Mouse (Mus musculus) kidney, embryonic 16.5 days (tissue): ENCODE measurements around the gene Herpud1. TPM values are rescaled to one million over a fixed set of nuclear protein-coding genes. Genes with fewer than 3 reads are reported as not detected.

Experiments used
- ATAC-seq: fragments of 200-750 bp; cut with Nextera tagmentation; 2 replicates; pipeline ENCODE4 v1.8.0; 2017; ENCODE audit warnings: moderate TSS enrichment; ENCODE audit not compliant: low FRiP score, low TSS enrichment
- H3K27ac ChIP-seq: fragments of 300-500 bp; sonication (generic); 2 replicates; pipeline ENCODE4 v1.5.1; 2014; ENCODE audit warnings: low read length
- H3K27me3 ChIP-seq: fragments of 300-500 bp; sonication (generic); 2 replicates; pipeline ENCODE4 v1.6.1; 2014; ENCODE audit warnings: low read length, control low read depth, mixed read lengths; ENCODE audit not compliant: insufficient read depth
- H3K36me3 ChIP-seq: fragments of 300-500 bp; sonication (generic); 2 replicates; pipeline ENCODE4 v1.6.1; 2014; ENCODE audit warnings: low read length, control low read depth, mixed read lengths; ENCODE audit not compliant: insufficient read depth
- H3K4me1 ChIP-seq: fragments of 300-500 bp; sonication (generic); 2 replicates; pipeline ENCODE4 v1.6.1; 2014; ENCODE audit warnings: low read length, control low read depth, mixed read lengths; ENCODE audit not compliant: insufficient read depth
- H3K4me2 ChIP-seq: fragments of 300-500 bp; sonication (generic); replicated peaks from 2 replicates; pipeline ENCODE4 v1.6.1; 2014; ENCODE audit warnings: low read depth, low read length
- H3K4me3 ChIP-seq: fragments of 300-500 bp; sonication (generic); 2 replicates; pipeline ENCODE4 v1.5.1; 2014; ENCODE audit warnings: mild to moderate bottlenecking, low read length
- H3K9ac ChIP-seq: fragments of 300-500 bp; sonication (generic); replicated peaks from 2 replicates; pipeline ENCODE4 v1.6.1; 2014; ENCODE audit warnings: low read length
- H3K9me3 ChIP-seq: fragments of 300-500 bp; sonication (generic); 2 replicates; pipeline ENCODE4 v1.6.1; 2016; ENCODE audit warnings: low read length, control low read depth
- WGBS: fragments of 180-500 bp; shearing (Covaris S2); extraction: QIAGEN DNeasy Blood & Tissue Kit; methylation state at CpG from one replicate; pipeline ENCODE4 v1.1.7; 2014; 5-methylcytosine and 5-hydroxymethylcytosine counted together
- polyA plus RNA-seq: library from polyadenylated mRNA; unstranded; fragments of >200 nt; fragmentation: Nextera tagmentation; extraction: Ambion mirVana; gene quantifications from 2 replicates; pipeline ENCODE4 v1.2.1, GENCODE M21; 2015

Gene Herpud1
- polyA plus RNA-seq, result 82.9 and 87.9 TPM in 2 replicates

- peaks cover 18% of the 10 kb centered on the region for H3K36me3 ChIP-seq
- peak within 1 kb of the TSS; percentile 81 for H3K4me2 ChIP-seq
Observed at GRCm38 (mm10) chr8:94386214-94387026, at the start of gene Herpud1. Gene Herpud1, plus strand, starts transcription at chr8:94386438.

GRCm38 (mm10) chr8:94337559-94337958, 48.7 kb upstream of the Herpud1 start:
- no peak overlapping the region for H3K4me3 ChIP-seq
- H3K27me3 ChIP-seq, result no peaks in the 10 kb centered on the region
- no peak for ATAC-seq
- H3K4me2 ChIP-seq, result no peak overlapping the region
- H3K36me3 ChIP-seq, result no peaks in the 10 kb centered on the region
- 74% methylated on average over 8 of the region's 8 CpGs for WGBS
- no peak overlapping the region for H3K9ac ChIP-seq
- H3K9me3 ChIP-seq, result no peaks in the 10 kb centered on the region
- H3K27ac ChIP-seq, result no peak overlapping the region
- no peaks in the 10 kb centered on the region for H3K4me1 ChIP-seq

More at GRCm38 (mm10) chr8:94386214-94387026, at the start of gene Herpud1:
- peak; percentile 99 for ATAC-seq
- no peaks in the 10 kb centered on the region for H3K27me3 ChIP-seq
- peak within 1 kb of the TSS; percentile 78 for H3K27ac ChIP-seq
- H3K4me3 ChIP-seq, result peak within 1 kb of the TSS; percentile 67
- peaks cover 13% of the 10 kb centered on the region for H3K4me1 ChIP-seq
- H3K9ac ChIP-seq, result peak within 1 kb of the TSS; percentile 94
- no peaks in the 10 kb centered on the region for H3K9me3 ChIP-seq
- WGBS, result under 1% methylated on average over 65 of the region's 65 CpGs

DNA sequence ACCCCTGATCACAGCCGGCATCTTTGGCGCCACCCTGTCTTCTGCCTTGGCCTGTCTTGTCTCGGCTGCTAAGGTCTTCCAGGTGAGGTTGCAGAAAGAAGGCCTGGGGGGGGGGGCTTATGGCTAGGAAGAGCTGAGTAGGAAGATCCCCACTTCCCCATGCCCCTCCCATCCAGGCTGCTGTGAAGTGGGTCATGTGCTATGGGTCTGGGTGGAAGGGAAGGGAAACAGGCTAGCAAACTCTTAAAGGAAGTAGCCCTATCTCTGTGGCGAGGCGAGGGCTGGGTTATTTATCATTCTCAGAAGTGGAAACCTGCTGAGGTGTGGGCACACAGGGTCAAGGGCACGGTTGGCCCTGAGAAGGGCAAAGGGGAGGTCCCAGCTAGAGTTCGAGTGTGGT, 45.4 kb upstream of the Herpud1 start:
- no peak for ATAC-seq
- Histone ChIP-seq H3K36me3 (no peaks in the 10 kb centered on the region), H3K27ac (no peak overlapping the region), H3K4me2 (no peak overlapping the region), H3K9ac (no peak overlapping the region), H3K27me3 (no peaks in the 10 kb centered on the region), H3K9me3 (no peaks in the 10 kb centered on the region), H3K4me1 (no peaks in the 10 kb centered on the region), H3K4me3 (no peak overlapping the region)
- 74% methylated on average over 7 of the region's 7 CpGs for WGBS

- H3K27me3 ChIP-seq, result no peaks in the 10 kb centered on the region
Observed at GRCm38 (mm10) chr8:94342691-94343090, 43.5 kb upstream of the Herpud1 start.

DNA sequence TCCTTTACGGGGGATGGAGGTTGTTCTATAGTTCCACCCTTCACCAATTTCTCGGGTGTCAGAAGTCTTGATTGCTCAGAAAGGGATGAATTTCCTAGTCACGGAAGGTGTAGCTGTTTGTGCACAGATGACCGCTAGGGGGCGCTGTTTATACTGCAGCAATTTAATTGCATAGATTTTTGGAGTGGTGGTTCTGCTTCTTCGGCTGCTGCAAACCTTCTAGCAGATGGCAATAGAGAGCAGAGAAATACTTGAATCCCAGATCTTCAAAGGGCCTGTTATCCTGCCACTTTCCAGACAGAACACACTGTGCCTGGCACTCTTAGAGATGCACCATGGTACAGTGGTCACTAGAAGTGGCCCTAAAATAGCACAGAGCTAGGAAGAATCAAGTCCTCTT, 42.9 kb upstream of the Herpud1 start:
- Histone ChIP-seq H3K9ac (no peak overlapping the region), H3K4me3 (no peak overlapping the region), H3K27me3 (no peaks in the 10 kb centered on the region), H3K36me3 (no peaks in the 10 kb centered on the region), H3K27ac (no peak overlapping the region), H3K4me2 (no peak overlapping the region), H3K4me1 (no peaks in the 10 kb centered on the region), H3K9me3 (no peaks in the 10 kb centered on the region)
- 12% methylated on average over 6 of the region's 6 CpGs for WGBS
- no peak for ATAC-seq

More at GRCm38 (mm10) chr8:94342691-94343090, 43.5 kb upstream of the Herpud1 start:
- Histone ChIP-seq H3K4me3 (no peak overlapping the region), H3K36me3 (no peaks in the 10 kb centered on the region), H3K4me2 (no peak overlapping the region), H3K4me1 (no peaks in the 10 kb centered on the region), H3K9me3 (no peaks in the 10 kb centered on the region), H3K9ac (no peak overlapping the region), H3K27ac (no peak overlapping the region)
- ATAC-seq, result no peak
- 84% methylated on average over 10 of the region's 10 CpGs for WGBS

DNA sequence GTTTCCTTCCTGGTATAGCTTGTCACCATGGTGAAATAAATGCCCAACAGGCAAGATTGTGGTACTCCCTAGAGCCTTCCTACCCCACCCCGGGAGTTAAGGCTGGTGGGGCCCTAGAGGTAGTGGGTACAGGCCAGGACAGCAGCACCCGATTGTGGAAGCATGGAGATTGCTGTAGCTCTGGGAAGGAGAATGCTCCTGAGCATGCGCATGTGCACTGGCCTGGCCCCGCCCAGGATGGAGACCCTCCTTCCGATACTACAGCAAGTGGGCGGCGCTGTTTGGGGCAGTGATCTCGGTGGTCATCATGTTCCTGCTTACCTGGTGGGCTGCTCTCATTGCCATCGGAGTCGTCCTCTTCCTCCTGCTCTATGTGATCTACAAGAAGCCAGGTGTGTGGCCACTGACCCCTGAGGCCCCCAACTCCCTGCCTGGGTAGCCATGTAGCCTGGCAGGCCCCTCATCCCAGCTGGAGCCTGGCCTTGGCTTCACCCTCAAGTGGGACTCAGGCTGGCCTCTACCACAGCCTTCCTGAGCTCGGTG, 42.4 kb upstream of the Herpud1 start:
- Histone ChIP-seq H3K4me2 (no peak overlapping the region), H3K4me1 (no peaks in the 10 kb centered on the region), H3K9me3 (no peaks in the 10 kb centered on the region), H3K36me3 (no peaks in the 10 kb centered on the region), H3K4me3 (no peak overlapping the region), H3K27me3 (no peaks in the 10 kb centered on the region), H3K27ac (no peak overlapping the region), H3K9ac (no peak overlapping the region)
- 79% methylated on average over 11 of the region's 11 CpGs for WGBS
- peak; percentile 28; the same call in 1 of the 2 replicates for ATAC-seq

- H3K9me3 ChIP-seq, result no peaks in the 10 kb centered on the region
- H3K4me3 ChIP-seq, result no peak overlapping the region
- no peak overlapping the region for H3K9ac ChIP-seq
- H3K36me3 ChIP-seq, result no peaks in the 10 kb centered on the region
- no peak overlapping the region for H3K27ac ChIP-seq
- ATAC-seq, result no peak
- no peaks in the 10 kb centered on the region for H3K27me3 ChIP-seq
- no peak overlapping the region for H3K4me2 ChIP-seq
- 80% methylated on average over 4 of the region's 4 CpGs for WGBS
- H3K4me1 ChIP-seq, result no peaks in the 10 kb centered on the region
Observed at GRCm38 (mm10) chr8:94345657-94346056, 40.6 kb upstream of the Herpud1 start.

DNA sequence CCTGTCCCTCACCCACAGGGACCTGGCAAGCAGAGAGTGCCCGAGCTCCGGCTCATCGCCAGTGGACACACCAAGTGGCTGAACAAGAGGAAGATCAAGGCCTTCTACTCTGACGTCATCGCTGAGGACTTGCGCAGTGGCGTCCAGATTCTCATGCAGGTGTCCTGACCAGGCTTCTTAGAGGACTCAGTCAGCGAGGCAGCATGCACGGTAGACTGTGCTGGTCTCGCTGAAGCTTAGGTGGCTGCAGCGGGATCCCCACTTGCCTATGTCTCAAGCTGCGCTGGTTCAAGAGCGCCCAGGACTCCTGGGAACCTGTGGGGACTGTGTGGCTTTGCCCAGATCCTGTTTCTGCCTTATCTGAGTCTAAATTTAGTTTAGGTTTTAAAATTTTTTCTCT, 40.0 kb upstream of the Herpud1 start:
- no peak for ATAC-seq
- 91% methylated on average over 13 of the region's 13 CpGs for WGBS
- no peaks in the 10 kb centered on the region for H3K36me3 ChIP-seq
- no peaks in the 10 kb centered on the region for H3K9me3 ChIP-seq
- H3K4me2 ChIP-seq, result no peak overlapping the region
- no peak overlapping the region for H3K27ac ChIP-seq
- no peaks in the 10 kb centered on the region for H3K27me3 ChIP-seq
- no peak overlapping the region for H3K4me3 ChIP-seq
- no peaks in the 10 kb centered on the region for H3K4me1 ChIP-seq
- H3K9ac ChIP-seq, result no peak overlapping the region

GRCm38 (mm10) chr8:94348425-94348824, 37.8 kb upstream of the Herpud1 start:
- Histone ChIP-seq H3K9ac (no peak overlapping the region), H3K9me3 (no peaks in the 10 kb centered on the region), H3K4me1 (no peaks in the 10 kb centered on the region), H3K27me3 (no peaks in the 10 kb centered on the region), H3K36me3 (no peaks in the 10 kb centered on the region), H3K4me3 (no peak overlapping the region), H3K4me2 (no peak overlapping the region), H3K27ac (no peak overlapping the region)
- ATAC-seq, result no peak
- WGBS, result 59% methylated on average over 9 of the region's 9 CpGs

DNA sequence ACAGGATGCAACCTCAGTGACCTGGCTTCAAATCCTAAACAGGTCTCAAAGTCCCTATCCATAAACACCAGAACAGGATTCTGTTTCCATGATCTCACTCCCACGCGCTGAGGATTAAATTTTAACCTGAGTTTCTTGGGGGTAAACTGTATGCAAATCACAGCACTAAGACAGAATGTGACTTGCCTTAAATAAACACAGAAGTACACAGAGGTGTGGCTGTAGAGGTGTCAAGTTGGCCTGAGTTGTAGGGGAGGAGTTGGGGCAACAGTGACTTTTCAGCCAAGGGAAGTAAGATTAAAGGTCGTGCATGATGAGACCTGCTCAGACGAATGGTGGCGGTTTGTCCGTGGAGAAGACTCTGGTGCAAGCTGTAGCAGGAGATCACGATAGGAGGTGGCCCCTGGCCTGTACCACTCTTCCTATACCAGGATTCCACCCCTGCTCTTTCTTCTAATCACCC, 32.1 kb upstream of the Herpud1 start:
- Histone ChIP-seq H3K36me3 (no peaks in the 10 kb centered on the region), H3K27me3 (no peaks in the 10 kb centered on the region), H3K4me2 (no peak overlapping the region), H3K4me3 (no peak overlapping the region), H3K27ac (no peak overlapping the region), H3K9ac (no peak overlapping the region), H3K9me3 (no peaks in the 10 kb centered on the region), H3K4me1 (peaks cover 5% of the 10 kb centered on the region)
- 58% methylated on average over 7 of the region's 7 CpGs for WGBS
- peak; percentile 39; the same call in 1 of the 2 replicates for ATAC-seq
